Mouse (Mus musculus) hematopoietic stem cell, adult 5-6 weeks (primary cell): ENCODE measurements around the gene Nfkbie. TPM values are rescaled to one million over a fixed set of nuclear protein-coding genes. Genes with fewer than 3 reads are reported as not detected.

ENCODE experiments used
- ATAC-seq, 2 experiments: fragments of 125-278 bp in 1 of 2; replicated peaks in 1 of 2; 2 replicates each; pipeline ENCODE4 v1.8.0; 2016 to 2017; ENCODE audit warnings: inconsistent platforms in 2 of 2, mild to moderate bottlenecking in 2 of 2, moderate number of reproducible peaks in 2 of 2, low read depth in 1 of 2, moderate TSS enrichment in 1 of 2; ENCODE audit not compliant: low FRiP score in 2 of 2, poor library complexity in 2 of 2, severe bottlenecking in 2 of 2, insufficient read depth in 1 of 2, low TSS enrichment in 1 of 2
- total RNA-seq: library from RNA; stranded (forward); fragments of 172-1452, 232-1000 nt; gene quantifications from 2 replicates; pipeline ENCODE4 v1.2.3, GENCODE M21; 2017

Nfkbie gene
- total RNA-seq, 1 experiment from 2014 or later, result 20.5 TPM

- no peak for ATAC-seq
Observed at GRCm38 (mm10) chr17:45536264-45536663, 19.2 kb upstream of the Nfkbie start.

- no peak for ATAC-seq
Observed at GRCm38 (mm10) chr17:45538394-45538793, 17.1 kb upstream of the Nfkbie start.

- no peak for ATAC-seq
Observed at GRCm38 (mm10) chr17:45539664-45540063, 15.8 kb upstream of the Nfkbie start.

GRCm38 (mm10) chr17:45542129-45542528, 13.4 kb upstream of the Nfkbie start:
- ATAC-seq, result no peak

GRCm38 (mm10) chr17:45542705-45543104, 12.8 kb upstream of the Nfkbie start:
- ATAC-seq, result no peak

- no peak for ATAC-seq
Observed at GRCm38 (mm10) chr17:45543115-45543514, 12.4 kb upstream of the Nfkbie start.

- ATAC-seq, result no peak
Observed at GRCm38 (mm10) chr17:45544001-45544872, 11.3 kb upstream of the Nfkbie start.

GRCm38 (mm10) chr17:45544873-45545277, 10.6 kb upstream of the Nfkbie start:
- ATAC-seq, result peak in 1 of 2 experiments; percentile 2; a peak in 1 of 4 replicates

GRCm38 (mm10) chr17:45545278-45545961, 10.1 kb upstream of the Nfkbie start:
- ATAC-seq, result 0 out of 4 replicates have a peak, but pooled peaks of 1 of the 2 experiments have one; percentile 26

GRCm38 (mm10) chr17:45546941-45547340, 8.6 kb upstream of the Nfkbie start:
- ATAC-seq, result no peak

GRCm38 (mm10) chr17:45547461-45548190, 7.9 kb upstream of the Nfkbie start:
- no peak for ATAC-seq

GRCm38 (mm10) chr17:45548541-45549512, 6.7 kb upstream of the Nfkbie start:
- no peak for ATAC-seq

- no peak for ATAC-seq
Observed at GRCm38 (mm10) chr17:45549617-45550181, 5.8 kb upstream of the Nfkbie start, which contains the start of gene Tmem151b. Gene Tmem151b, minus strand, starts transcription at chr17:45549677.

- no peak for ATAC-seq
Observed at GRCm38 (mm10) chr17:45550253-45550652, 5.2 kb upstream of the Nfkbie start.

- ATAC-seq, result no peak
Observed at GRCm38 (mm10) chr17:45551249-45551796, 4.2 kb upstream of the Nfkbie start.

- ATAC-seq, result peak; percentile 66 to 70
Observed at GRCm38 (mm10) chr17:45551816-45552451, 3.6 kb upstream of the Nfkbie start.
